Mouse (Mus musculus): ENCODE results near the gene Mbnl2.

Mbnl2 gene

DNA sequence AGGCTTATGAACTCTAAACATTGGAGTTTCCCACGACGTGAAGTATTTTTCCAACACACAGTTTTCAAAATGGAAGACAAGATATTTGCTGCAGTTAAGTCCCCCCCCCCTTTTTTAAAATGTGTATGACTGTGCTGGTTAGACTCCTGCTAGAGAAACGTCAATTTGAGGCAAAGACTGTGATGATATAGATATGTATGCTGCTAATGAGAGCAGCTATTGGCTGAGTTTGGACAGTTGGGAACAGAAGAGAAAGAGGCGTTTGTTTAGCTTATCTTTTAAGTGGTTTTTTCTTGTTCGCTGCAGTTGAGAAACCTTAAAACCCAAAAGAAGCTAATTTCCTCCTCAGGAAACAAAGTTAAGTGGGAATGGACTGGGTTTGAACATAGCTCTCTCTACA is 106.7 kb downstream of the Mbnl2 start:
- DNase-seq (ENCODE audit: low spot score in 2 of 2) = no peak

DNA sequence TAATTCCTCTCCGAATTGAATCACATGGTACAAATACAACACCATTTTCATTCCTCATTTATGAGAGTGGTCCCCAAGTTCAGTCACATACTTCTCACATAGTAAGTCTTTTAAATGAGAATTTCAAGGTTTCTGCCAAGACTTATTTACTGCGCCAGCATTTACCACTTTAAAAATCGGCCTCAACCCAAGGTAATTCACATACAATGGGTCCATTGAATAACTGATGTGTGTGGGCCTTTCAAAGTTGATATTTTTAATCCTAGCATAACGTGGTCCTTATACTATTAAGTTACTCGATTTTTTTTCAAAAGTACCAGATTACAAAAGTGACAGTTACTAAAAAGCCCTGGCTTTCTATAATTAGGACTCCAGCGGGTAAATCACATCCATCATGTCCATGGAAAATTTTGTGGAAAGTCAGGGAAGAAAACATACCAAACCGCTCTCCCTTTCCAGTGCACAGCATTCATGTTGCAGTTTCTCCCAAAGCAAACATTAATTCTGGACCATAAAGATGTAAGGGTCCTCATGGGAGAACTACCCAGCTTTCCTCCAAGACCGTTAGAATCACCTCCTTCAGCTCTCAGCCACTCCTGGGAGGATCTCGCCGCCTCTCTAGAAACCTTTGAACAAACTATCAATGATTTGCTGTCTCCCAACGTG is 107.8 kb downstream of the Mbnl2 start:
- no peak for DNase-seq (ENCODE audit: low spot score in 2 of 2)

DNA sequence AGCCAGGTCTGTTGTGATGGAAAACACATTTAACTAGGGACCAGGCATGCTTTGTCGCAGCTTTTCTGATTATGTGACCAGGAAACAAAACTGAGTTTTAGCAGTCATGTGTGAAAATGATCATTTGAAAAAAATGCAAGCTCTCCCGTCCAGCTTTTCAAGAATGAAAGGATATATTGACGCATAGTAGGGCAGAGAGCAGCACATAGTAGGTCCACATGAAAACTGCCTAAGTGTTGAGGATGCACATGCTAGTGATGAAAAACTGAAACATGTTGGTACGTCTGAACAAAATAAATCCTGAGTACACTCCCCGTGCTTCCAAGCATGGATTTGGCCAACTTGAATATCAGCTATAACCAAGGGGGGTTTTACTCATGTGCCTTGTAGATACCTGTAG is 109.1 kb downstream of the Mbnl2 start:
- DNase-seq (ENCODE audit: low spot score in 2 of 2) = no peak

DNA sequence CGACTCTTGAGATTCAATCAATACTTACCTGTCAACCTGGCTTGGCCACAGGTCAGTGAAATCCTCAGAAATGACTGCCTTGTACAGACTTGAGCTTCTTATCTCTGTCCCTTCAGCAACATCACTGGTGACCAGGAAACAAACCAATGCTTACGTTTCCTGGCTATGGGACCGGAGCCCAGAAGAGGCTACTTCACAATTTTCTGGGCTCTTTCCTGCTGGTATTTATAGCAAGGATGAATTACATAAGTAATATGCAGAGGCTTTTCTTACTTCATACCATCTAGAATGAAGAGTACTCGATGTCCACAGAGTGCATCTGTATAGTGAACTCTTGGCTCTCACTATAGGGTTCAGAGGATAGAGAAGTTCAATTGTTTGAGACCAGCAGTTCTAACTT is 111.8 kb downstream of the Mbnl2 start:
- no peak for DNase-seq (ENCODE audit: low spot score in 2 of 2)

DNA sequence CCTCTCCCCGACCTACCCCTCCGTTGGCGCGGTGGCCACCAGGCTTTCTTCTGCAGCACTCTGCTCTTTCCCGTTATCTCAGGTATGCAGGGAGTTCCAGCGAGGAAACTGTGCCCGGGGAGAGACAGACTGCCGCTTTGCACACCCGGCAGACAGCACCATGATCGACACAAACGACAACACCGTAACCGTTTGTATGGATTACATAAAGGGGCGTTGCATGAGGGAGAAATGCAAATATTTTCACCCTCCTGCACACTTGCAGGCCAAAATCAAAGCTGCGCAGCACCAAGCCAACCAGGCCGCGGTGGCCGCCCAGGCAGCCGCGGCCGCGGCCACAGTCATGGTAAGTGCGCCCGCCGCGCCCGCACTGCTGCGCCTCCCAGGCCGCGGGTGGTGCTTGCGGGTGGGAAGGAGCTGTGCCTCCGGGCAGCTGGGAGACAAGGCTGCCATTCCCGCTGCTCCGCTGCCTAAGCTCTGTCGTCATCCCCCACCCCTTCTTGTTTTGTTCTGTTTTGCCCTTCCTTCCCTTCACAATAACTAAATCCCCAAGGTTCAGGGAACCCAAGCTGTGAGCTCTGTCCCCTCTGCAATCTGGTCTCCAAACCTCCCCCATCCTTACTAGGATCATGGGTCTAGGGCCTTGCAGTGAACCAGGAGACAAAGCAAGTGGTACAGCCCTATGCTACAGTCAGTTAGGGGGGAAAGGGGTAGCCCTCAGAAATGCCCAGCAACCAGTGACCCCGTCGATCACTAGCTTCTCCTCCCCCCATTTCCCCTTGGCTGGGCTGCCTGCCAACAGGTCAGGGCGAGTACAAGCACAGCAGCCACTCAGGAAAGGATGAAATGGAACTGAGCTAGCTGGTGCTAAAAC is 113.6 kb downstream of the Mbnl2 start:
- DNase-seq (ENCODE audit: low spot score in 2 of 2) = no peak

DNA sequence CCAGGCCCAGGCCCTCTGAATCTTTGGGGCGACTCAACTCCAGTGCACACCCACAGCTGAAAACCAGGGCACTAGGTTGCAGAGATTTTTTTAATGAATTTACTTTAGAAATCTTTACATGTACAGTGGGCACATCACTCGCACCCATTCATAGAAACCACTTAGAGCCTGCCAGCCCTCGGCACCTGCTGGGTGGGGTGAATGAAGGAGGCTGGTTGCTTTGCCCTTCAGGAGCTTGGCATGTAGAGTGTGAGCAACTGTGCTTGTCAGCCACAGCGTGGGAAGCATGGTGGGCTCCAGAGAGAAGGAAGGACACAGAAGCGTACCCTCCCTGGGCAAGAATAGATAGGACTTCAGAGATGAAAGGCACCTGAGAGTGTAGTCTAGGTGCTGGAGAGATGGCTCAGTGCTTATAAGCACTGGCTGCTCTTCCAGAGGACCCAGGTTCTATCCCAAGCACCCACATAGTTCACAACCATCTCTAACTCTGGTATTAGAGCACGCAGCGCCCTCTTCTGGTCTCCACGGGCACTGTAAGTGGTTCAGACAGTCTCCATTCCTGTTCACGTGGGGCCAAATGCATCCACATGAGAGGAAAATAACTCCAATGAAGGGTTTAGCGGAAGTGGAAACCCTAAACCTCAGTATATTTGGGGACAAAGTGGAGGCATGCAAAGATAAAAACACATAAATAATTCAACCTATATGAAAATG is 114.9 kb downstream of the Mbnl2 start:
- no peak for DNase-seq (ENCODE audit: low spot score in 2 of 2)

DNA sequence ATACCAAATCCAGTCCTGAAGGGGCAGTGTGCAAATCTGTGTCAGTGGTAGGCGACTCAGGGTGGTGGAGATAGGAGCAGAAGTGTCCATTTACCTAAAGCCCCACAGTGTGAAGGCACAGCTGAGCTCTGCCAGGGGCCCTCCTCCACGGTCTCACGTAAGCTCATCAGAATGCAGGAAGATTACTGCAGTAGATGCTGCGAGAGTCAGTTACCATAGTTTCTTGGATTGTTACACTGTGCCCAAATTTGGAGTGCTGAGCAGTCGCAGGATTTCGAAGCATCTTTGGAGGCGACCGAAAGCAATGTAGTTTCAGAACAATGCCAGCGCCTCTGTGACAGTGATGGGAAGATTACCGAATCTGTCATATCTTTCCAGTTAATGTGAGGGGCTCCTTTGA is 116.2 kb downstream of the Mbnl2 start:
- DNase-seq (ENCODE audit: low spot score in 2 of 2) = no peak

DNA sequence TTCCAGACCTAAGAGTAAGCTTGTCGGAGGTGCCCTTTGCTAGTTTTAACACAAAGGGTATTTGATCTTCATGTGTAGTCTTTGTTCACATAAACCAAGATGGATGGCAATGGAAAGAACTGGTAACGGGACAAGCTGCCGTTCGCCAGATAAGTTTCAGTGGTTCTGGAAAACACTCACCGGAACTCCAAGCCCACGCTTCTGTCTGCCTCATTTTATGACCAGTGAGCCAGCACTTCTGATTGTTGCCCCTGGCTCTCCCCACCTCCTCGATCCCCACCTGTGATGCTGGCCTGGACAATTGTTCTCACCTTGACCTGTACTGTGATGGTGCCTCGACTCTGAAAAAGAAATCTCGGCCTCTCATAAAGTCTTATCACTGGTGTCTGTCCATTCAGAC is 117.0 kb downstream of the Mbnl2 start:
- no peak for DNase-seq (ENCODE audit: low spot score in 2 of 2)

DNA sequence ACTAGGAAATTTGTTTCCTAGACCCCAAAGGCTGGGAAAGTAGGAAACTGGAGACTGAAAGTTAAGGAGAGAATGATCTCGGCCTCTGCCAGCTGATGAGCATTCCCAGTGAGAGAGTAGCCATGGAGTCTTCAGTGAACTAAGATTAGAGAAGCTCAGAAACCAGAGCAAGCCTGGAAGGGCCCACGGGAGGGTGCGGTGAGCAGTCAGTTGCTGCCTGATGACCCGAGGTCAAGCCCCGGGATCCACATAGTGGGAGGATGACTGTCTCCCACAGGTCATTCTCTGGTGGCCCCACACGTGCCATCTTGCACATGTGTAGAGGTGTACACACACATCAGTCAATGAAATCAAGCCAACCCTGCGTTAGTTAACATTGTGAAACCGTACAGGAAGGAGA is 118.0 kb downstream of the Mbnl2 start:
- no peak for DNase-seq (ENCODE audit: low spot score in 2 of 2)

DNA sequence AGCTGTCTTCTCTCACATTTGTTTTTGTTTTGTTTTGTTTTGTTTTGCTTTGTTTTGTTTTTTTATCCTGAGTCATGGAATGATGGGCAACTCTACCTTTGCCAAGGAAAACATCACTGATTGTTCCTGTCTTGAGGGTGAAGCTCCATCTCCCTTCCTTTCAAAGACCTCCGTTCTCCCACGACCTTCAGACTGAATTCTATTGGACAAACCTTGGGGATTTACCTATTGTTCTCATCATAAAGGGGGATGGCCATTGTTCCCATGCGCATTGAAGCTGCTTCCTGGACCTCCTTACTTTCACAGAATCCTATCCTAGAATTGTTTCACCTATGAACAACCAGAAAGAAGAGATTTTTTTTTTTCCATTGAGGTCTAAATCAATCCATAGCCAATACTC is 118.7 kb downstream of the Mbnl2 start:
- DNase-seq (ENCODE audit: low spot score in 2 of 2) = no peak

DNA sequence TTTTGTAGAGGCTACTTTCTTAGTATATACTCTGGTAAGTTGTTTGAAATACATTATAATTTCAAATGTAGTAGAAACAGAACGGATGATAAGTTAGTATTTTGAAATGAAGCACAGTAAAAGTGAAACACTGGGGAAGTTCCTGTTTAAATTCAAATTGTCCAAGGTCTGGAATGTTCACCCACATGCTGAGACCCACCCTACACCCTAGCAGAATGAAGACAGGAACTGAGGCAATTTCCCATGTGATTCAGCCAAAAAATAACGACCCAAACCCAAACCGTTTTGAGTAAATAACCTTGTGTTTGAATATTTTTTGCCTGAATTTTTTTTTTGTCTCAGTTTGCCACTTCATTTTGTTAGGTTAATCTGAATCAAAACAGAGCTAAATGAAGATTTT is 119.4 kb downstream of the Mbnl2 start:
- no peak for DNase-seq (ENCODE audit: low spot score in 2 of 2)

DNA sequence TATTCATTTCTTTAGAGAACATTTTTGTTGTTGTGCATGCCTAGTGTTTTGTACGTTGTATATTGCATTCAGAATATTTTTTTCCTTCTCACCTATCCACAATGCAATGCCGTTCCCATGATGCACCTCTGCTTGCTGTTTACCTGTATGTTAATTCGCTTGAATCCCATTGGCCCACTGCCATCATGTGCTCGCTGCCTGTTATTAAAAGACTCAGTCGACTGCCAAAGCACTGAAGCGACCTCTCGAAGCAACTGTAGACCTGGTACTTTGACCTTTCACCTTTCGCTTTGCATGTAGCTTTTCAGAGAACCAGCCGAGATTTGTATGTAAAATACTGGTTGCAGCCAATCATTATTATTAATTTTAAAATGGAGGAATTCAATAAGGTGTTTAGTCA is 120.0 kb downstream of the Mbnl2 start:
- DNase-seq (ENCODE audit: low spot score in 2 of 2) = no peak

DNA sequence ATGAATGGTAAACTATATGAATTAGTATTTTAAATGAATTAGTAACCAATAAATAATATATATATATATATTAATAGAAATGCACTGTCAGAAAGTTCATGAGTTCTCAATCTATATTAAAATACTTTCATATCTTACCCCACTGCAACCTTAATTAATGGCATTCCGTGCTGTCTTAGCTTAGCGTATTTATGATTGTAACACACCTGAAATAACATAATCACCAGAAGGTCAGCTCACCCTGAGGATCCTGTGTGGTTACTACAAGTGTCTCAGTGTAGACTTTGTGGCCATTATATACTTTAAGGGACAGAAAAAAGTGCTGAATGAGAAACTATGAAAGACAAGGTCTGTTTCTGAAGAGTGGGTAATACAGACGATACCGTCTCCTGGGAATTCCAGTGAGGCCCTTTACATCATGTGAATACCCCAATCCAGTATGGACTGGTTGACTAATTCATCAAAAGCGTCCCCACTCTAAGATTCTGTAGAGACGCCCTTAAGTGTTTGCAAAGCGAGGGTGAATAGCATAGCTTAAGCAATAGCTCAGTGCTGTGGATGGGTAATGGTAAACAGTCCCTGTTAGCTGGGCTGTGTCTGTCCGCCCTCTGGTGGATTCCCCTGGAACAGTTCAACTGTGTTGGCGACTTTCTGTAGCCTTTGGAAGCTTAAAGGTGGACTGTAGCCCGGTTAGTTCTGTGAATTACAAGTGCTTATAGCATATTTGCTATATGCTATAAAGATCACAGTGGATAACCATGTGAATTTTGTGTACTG is 122.6 kb downstream of the Mbnl2 start:
- peak; percentile 52 to 77 for DNase-seq (ENCODE audit: low spot score in 2 of 2)

DNA sequence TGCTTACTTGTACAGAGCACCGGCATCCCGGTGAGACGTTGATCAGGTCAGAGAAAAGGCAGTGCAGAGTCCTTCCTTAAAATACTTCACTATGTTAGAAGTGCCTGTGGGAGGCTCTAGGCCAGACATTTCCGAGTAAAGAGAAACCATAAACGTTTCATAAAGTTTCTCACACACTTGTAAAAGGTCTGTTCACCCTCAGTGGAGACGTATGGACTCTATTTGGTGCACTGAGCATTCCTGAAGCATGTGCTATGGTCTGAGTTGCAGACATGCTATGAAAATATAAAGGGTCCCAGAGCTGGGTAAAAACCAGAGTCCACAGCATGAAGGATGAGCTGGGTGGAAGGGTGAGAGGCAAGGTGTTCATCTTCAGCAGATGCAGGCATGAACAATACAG is 124.1 kb downstream of the Mbnl2 start:
- no peak for DNase-seq (ENCODE audit: low spot score in 2 of 2)

DNA sequence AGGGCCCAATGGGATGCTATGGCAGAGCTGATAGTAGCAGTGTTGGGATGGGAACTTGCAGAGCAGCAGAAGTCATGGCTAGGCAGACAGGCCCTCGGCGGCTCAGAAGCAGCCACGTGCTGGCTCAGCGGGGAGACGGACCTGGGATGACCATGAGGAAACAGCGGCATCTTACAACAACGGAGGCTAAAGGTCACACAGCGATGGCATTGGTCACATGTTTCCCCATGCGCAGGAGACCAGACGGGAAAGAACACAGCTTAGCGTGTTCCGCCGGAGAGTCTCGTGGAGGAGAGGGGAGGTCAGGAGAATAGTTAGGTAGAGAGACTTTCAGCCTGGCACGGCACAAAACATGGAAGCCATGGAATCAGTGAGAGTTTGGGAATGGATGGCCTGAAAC is 125.7 kb downstream of the Mbnl2 start:
- DNase-seq (ENCODE audit: low spot score in 2 of 2) = no peak

DNA sequence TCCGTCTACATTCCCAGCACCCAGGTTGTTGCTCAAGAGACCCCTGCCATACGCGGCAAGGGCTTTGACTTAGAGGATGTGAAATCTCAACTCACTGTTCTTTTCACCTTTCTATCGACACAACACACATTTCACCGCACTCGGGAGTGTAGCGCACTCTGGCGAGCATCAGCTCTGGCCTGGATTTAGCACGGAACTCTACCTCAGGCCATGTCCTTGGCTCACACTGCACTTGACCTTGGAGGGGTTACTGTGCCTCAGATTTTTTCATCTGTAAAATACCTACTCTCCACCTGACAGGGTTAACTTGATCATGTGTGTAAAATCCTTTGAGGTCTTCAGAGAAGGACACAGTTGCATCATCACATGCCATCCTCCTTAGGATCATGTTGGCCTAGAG is 127.2 kb downstream of the Mbnl2 start:
- DNase-seq (ENCODE audit: low spot score in 2 of 2) = no peak

DNA sequence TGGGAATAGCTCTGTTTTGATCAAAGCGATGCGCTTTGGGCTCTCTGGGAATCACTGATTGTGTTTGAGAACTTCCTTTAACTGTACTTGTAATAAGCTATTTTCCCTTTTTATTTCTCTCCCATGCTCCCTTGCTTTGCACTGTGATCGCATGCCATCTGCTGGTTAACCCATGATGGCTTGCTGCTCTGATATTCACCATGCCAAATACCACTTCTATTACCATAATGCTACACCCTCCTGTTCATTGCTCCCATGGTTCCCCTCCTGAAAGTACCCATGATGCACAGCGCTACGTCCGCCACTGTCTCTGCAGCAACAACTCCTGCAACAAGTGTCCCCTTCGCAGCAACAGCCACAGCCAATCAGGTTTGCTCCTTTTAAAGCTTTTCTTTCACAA is 128.9 kb downstream of the Mbnl2 start:
- DNase-seq (ENCODE audit: low spot score in 2 of 2) = no peak

DNA sequence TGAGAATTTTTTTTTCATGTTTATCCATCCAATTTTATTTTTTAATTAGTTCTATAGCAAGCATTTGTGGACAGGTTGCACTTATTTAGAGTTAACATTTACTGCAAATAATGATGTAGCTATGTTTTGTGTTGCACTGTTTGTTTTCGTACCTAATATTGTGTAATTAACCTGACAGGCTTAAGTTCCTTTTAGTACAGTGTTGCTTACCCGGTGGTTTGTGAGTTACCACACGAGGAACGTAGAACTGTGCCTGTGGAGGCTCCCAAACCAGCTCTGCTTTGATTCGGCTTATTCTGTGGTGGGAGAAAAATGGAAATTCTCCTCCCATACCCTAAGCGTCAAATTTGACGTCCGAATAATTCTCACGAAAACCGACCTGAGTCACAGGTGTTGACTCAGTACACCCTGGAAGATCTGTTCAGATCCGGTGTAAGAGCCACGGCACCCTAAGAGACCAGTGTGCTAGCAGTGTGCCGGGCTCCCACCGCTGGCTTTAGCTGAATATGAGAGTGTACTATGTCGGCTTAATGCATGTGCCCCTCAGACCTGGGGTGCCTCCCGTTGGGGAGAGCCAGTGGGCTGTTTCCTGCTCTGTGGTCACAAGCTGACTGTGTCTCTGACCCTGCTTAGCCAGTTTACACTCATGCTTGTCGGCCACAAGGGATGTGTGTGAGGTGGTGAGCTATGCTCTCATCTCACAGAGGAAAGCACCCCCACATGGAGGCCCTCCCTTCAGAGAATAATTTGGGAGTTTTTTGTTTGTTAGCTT is 129.5 kb downstream of the Mbnl2 start:
- DNase-seq (ENCODE audit: low spot score in 2 of 2) = no peak

DNA sequence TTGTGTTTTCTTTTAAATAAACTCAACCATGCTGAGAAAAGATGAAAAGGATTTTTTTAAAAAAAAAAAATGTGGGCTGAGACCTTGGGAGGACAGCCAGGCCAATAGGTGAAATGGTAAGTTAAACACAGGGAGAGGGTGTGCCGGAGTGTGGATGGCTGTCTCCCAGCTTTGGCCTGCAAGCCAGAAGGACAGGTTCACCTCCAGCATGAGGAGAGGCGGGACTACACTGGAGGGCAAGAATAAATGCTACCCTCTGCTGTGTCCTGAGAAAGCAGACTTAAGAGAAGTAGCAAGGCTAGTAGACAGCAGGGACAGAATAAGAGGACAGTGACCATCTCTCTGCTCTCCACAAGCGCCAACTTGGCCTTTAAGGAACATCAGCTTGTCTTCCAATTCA is 130.1 kb downstream of the Mbnl2 start:
- no peak for DNase-seq (ENCODE audit: low spot score in 2 of 2)

DNA sequence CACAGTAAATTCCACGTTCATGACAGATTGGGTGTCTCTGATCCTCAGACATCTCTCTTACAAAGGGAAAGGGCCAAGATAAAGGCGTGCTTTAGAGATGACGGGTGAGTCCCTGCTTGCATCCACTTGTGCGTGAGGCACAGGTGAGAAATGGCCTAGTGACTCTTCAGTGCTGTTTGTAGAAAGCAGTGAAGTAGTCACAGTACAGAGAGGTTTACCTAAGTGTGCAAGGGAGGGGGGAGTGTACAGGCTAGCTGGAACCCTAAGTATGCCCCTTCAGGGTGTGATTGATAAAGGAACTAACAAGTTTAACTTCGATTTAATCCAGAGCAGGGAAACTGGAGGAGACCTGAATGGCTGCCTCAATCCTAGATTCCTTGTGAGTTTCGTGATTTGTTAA is 130.8 kb downstream of the Mbnl2 start:
- no peak for DNase-seq (ENCODE audit: low spot score in 2 of 2)

DNA sequence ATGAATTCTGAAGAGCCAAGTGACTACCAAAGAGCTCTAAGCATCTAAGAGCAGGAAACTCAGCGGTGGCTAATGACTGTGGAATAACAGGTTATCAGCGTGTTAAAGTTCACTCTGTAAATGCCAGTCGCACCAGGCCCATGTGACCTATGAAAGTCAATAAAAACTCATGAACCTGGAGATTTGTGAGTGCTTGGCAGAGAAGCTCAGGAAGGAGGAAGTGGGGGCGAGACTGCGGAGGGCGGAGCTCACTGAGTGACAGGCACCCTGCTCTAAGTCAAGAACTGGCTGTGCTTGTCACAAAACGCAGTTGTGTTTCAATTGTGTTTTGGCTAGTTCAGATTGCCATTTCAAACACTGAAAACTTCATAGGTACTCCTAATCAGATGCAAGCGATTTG is 131.4 kb downstream of the Mbnl2 start:
- DNase-seq (ENCODE audit: low spot score in 2 of 2) = peak; percentile 56 to 69

Measured in urinary bladder, postnatal 36 days (tissue).